Mouse (Mus musculus) liver, embryonic 11.5 days (tissue): ENCODE data around the gene Iqsec1. TPM values are rescaled to one million over a fixed set of nuclear protein-coding genes. Genes with fewer than 3 reads are reported as not detected.

Experiments used
- ATAC-seq: fragments of 200-750 bp; cut with Nextera tagmentation; replicated peaks from 2 replicates; pipeline ENCODE4 v1.8.0; 2017; ENCODE audit warnings: moderate number of reproducible peaks, mild to moderate bottlenecking, moderate TSS enrichment, moderate library complexity; ENCODE audit not compliant: low FRiP score
- DNase-seq: peaks from one replicate; pipeline ENCODE4 v3.0.0-alpha.2; 2017; ENCODE audit warnings: low spot score
- H3K27ac ChIP-seq: fragments of 300-500 bp; sonication (generic); 2 replicates; pipeline ENCODE4 v1.5.1; 2014; ENCODE audit warnings: mild to moderate bottlenecking, low read depth, low read length, control low read depth
- H3K27me3 ChIP-seq: fragments of 300-500 bp; sonication (generic); replicated peaks from 2 replicates; pipeline ENCODE4 v1.6.1; 2014; ENCODE audit warnings: low read length, mixed read lengths; ENCODE audit not compliant: control insufficient read depth, insufficient read depth
- H3K36me3 ChIP-seq: fragments of 300-500 bp; sonication (generic); 2 replicates; pipeline ENCODE4 v1.6.1; 2014; ENCODE audit warnings: mild to moderate bottlenecking, low read length, moderate library complexity, mixed read lengths; ENCODE audit not compliant: control insufficient read depth, insufficient read depth
- H3K4me1 ChIP-seq: fragments of 300-500 bp; sonication (generic); replicated peaks from 2 replicates; pipeline ENCODE4 v1.6.1; 2014; ENCODE audit warnings: low read length, mixed read lengths; ENCODE audit not compliant: control insufficient read depth, insufficient read depth
- H3K4me2 ChIP-seq: fragments of 300-500 bp; sonication (generic); 2 replicates; pipeline ENCODE4 v1.6.1; 2014; ENCODE audit warnings: mild to moderate bottlenecking, control low read depth, moderate library complexity
- H3K4me3 ChIP-seq: fragments of 300-500 bp; sonication (generic); 2 replicates; pipeline ENCODE4 v1.5.1; 2014; ENCODE audit warnings: low read depth, low read length, control low read depth
- H3K9ac ChIP-seq: fragments of 300-500 bp; sonication (generic); 2 replicates; pipeline ENCODE4 v1.6.1; 2014; ENCODE audit warnings: low read depth, low read length, control low read depth
- H3K9me3 ChIP-seq: fragments of 300-500 bp; sonication (generic); 2 replicates; pipeline ENCODE4 v1.6.1; 2016; ENCODE audit warnings: low read length, inconsistent platforms, mixed read lengths; ENCODE audit not compliant: control insufficient read depth
- WGBS: fragments of 180-500 bp; shearing (Covaris S2); extraction: QIAGEN DNeasy Blood & Tissue Kit; methylation state at CpG from one replicate; pipeline ENCODE4 v1.1.7; 2014; 5-methylcytosine and 5-hydroxymethylcytosine counted together
- polyA plus RNA-seq: library from polyadenylated mRNA; unstranded; fragments of >200 nt; fragmentation: Nextera tagmentation; extraction: Ambion mirVana; gene quantifications from 2 replicates; pipeline ENCODE4 v1.2.1, GENCODE M21; 2014

Iqsec1 gene
- polyA plus RNA-seq, 1 experiment from 2014 or later = 9.1 TPM

- WGBS = 88% methylated on average over 4 of the region's 4 CpGs
- Histone ChIP-seq H3K9me3 (no peaks in the 10 kb centered on the region), H3K36me3 (no peaks in the 10 kb centered on the region), H3K9ac (no peak overlapping the region), H3K4me1 (peaks cover 6% of the 10 kb centered on the region; the same call in 1 of the 2 replicates), H3K27me3 (no peaks in the 10 kb centered on the region), H3K4me3 (no peak overlapping the region), H3K4me2 (no peak overlapping the region), H3K27ac (no peak overlapping the region)
- ATAC-seq = no peak
- DNase-seq = no peak
Observed at GRCm38 (mm10) chr6:90761301-90762056, 227.0 kb downstream of the Iqsec1 start.

- H3K9ac ChIP-seq = no peak overlapping the region
- no peaks in the 10 kb centered on the region for H3K36me3 ChIP-seq
- no peak for ATAC-seq
- no peak overlapping the region for H3K4me3 ChIP-seq
- H3K9me3 ChIP-seq = no peaks in the 10 kb centered on the region
- no peak overlapping the region for H3K27ac ChIP-seq
- no peaks in the 10 kb centered on the region for H3K27me3 ChIP-seq
- peaks cover 6% of the 10 kb centered on the region; the same call in 1 of the 2 replicates for H3K4me1 ChIP-seq
- no peak for DNase-seq
- 72% methylated on average over 5 of the region's 5 CpGs for WGBS
- H3K4me2 ChIP-seq = no peak overlapping the region
Observed at GRCm38 (mm10) chr6:90760886-90761285, 227.6 kb downstream of the Iqsec1 start.

- Histone ChIP-seq H3K4me1 (peaks cover 5% of the 10 kb centered on the region; the same call in 1 of the 2 replicates), H3K27me3 (no peaks in the 10 kb centered on the region), H3K4me3 (no peak overlapping the region), H3K9ac (no peak overlapping the region), H3K4me2 (no peak overlapping the region), H3K27ac (no peak overlapping the region), H3K9me3 (no peaks in the 10 kb centered on the region), H3K36me3 (no peaks in the 10 kb centered on the region)
- 69% methylated on average over 2 of the region's 2 CpGs for WGBS
- DNase-seq (no peak), ATAC-seq (no peak)
Observed at GRCm38 (mm10) chr6:90759754-90760153, 228.7 kb downstream of the Iqsec1 start.

GRCm38 (mm10) chr6:90758155-90758554, 230.3 kb downstream of the Iqsec1 start:
- H3K4me3 ChIP-seq = no peak overlapping the region
- no peak overlapping the region for H3K9ac ChIP-seq
- no peak overlapping the region for H3K4me2 ChIP-seq
- 0 out of 2 replicates have a peak, but pooled peaks cover 2% of the 10 kb centered on the region for H3K4me1 ChIP-seq
- 72% methylated on average over 2 of the region's 2 CpGs for WGBS
- H3K36me3 ChIP-seq = no peaks in the 10 kb centered on the region
- no peaks in the 10 kb centered on the region for H3K9me3 ChIP-seq
- no peak for DNase-seq
- no peaks in the 10 kb centered on the region for H3K27me3 ChIP-seq
- no peak for ATAC-seq
- no peak overlapping the region for H3K27ac ChIP-seq

GRCm38 (mm10) chr6:90757427-90757883, 231.0 kb downstream of the Iqsec1 start:
- 0 out of 2 replicates have a peak, but pooled peaks cover 2% of the 10 kb centered on the region for H3K4me1 ChIP-seq
- H3K9me3 ChIP-seq = no peaks in the 10 kb centered on the region
- ATAC-seq = peak; percentile 54; the same call in 1 of the 2 replicates
- H3K27me3 ChIP-seq = no peaks in the 10 kb centered on the region
- no peak overlapping the region for H3K4me3 ChIP-seq
- H3K4me2 ChIP-seq = no peak overlapping the region; the same call in 1 of the 2 replicates
- H3K36me3 ChIP-seq = no peaks in the 10 kb centered on the region
- H3K27ac ChIP-seq = no peak overlapping the region
- no peak overlapping the region for H3K9ac ChIP-seq
- DNase-seq = no peak
- 56% methylated on average over 12 of the region's 12 CpGs for WGBS

GRCm38 (mm10) chr6:90756561-90756960, 231.9 kb downstream of the Iqsec1 start:
- Histone ChIP-seq H3K27me3 (no peaks in the 10 kb centered on the region), H3K9me3 (no peaks in the 10 kb centered on the region), H3K4me2 (no peak overlapping the region), H3K27ac (no peak overlapping the region), H3K4me3 (no peak overlapping the region), H3K4me1 (peaks cover 6% of the 10 kb centered on the region), H3K36me3 (no peaks in the 10 kb centered on the region), H3K9ac (no peak overlapping the region)
- 63% methylated on average over 5 of the region's 5 CpGs for WGBS
- no peak for ATAC-seq
- DNase-seq = no peak

- Histone ChIP-seq H3K9me3 (no peaks in the 10 kb centered on the region), H3K9ac (no peak overlapping the region), H3K27ac (no peak overlapping the region), H3K4me3 (no peak overlapping the region), H3K4me2 (no peak overlapping the region), H3K36me3 (no peaks in the 10 kb centered on the region), H3K27me3 (no peaks in the 10 kb centered on the region), H3K4me1 (peaks cover 16% of the 10 kb centered on the region)
- 80% methylated on average over 6 of the region's 6 CpGs for whole genome bisulfite sequencing
- ATAC-seq (no peak), DNase-seq (no peak)
Observed at GRCm38 (mm10) chr6:90755613-90755941, 232.9 kb downstream of the Iqsec1 start.

GRCm38 (mm10) chr6:90754927-90755612, 233.4 kb downstream of the Iqsec1 start:
- Histone ChIP-seq H3K9ac (no peak overlapping the region), H3K36me3 (no peaks in the 10 kb centered on the region), H3K27me3 (no peaks in the 10 kb centered on the region), H3K4me3 (no peak overlapping the region), H3K4me2 (no peak overlapping the region), H3K4me1 (peaks cover 21% of the 10 kb centered on the region), H3K9me3 (no peaks in the 10 kb centered on the region), H3K27ac (no peak overlapping the region)
- WGBS = 63% methylated on average over 7 of the region's 7 CpGs
- ATAC-seq (no peak), DNase-seq (no peak)
